Mouse (Mus musculus) heart, adult 2 months (tissue): ENCODE results near the gene Ofd1.

Experiments used
- CTCF ChIP-seq: fragments of 200-600 bp; IDR thresholded peaks from 2 replicates; pipeline ENCODE4 v1.8.1; 2022; ENCODE audit warnings: antibody characterized with exemption, mild to moderate bottlenecking, moderate library complexity
- POLR2A ChIP-seq: fragments of 200-500 bp; IDR thresholded peaks from 2 replicates; pipeline ENCODE4 v1.6.1; 2011; ENCODE audit warnings: mild to moderate bottlenecking, low read depth, low read length, control low read depth; ENCODE audit not compliant: insufficient read depth

- TF ChIP-seq CTCF (no peak), POLR2A (no peak)
Measured at GRCm38 (mm10) chrX:166359927-166360440, 80.5 kb downstream of the Ofd1 start.
